ENCODE assay signal across 18 mouse cellular contexts in genomic region chr10:32290487-32290886, GRCm38 (mm10).
A peak's percentile ranks its signal among the peaks of the same experiment; 100 is the strongest.
DNase-seq lines count a peak whose midpoint lies in the region.
"Had no signal": no experiment of that assay in that cellular context is flagged by ENCODE, and none has a peak within 500 bp of the region (broad histone marks: within the 10 kb centered on the region; RNA-seq: fewer than 3 reads in every experiment).

No protein-coding gene starts in this region.

- peak; percentile 23 for DNase-seq in layer of hippocampus, adult 11-12 months (ENCODE audit: low spot score)
- DNase-seq in layer of hippocampus, postnatal 36 days: no peak
- peak; percentile 4 to 22 for DNase-seq in left cerebral cortex, adult 9 months (ENCODE audit: low spot score in 2 of 2)
- no peak for DNase-seq in left cerebral cortex, adult 11 months (ENCODE audit: low spot score)
- peak; percentile 65 for DNase-seq in brain, adult 2 months (ENCODE audit: low read depth, low spot score)
- peak; percentile 58 for DNase-seq in telencephalon, adult 2 months (ENCODE audit: low read depth, low spot score)
- DNase-seq: adrenal gland, adult 2 months; adrenal gland, postnatal 14 days; cerebellum, adult 11-12 months; cerebellum, adult 8-10 months; cerebellum, postnatal 10 days; cerebellum, postnatal 36 days; embryo, embryonic 11 days; gastrocnemius, postnatal 10 days; gastrocnemius, postnatal 36 days; heart, adult 2 months; heart, postnatal 14 days; heart, postnatal 4 days had no signal

Comparison
In these comparisons a context has a peak if more than half of its experiments do, and no peak if none do; other contexts are left out.
1. DNase-seq: peak in layer of hippocampus, adult 11-12 months (single experiment), left cerebral cortex, adult 9 months (2 of 2), brain, adult 2 months (single experiment) and telencephalon, adult 2 months (single experiment); none in layer of hippocampus, postnatal 36 days (0 of 2) and left cerebral cortex, adult 11 months (single experiment).